Mouse (Mus musculus) midbrain, embryonic 15.5 days (tissue): ENCODE measurements around the gene Hilpda. TPM values are rescaled to one million over a fixed set of nuclear protein-coding genes. Genes with fewer than 3 reads are reported as not detected.

Experiments used
- ATAC-seq: fragments of 200-750 bp; cut with Nextera tagmentation; replicated peaks from 2 replicates; pipeline ENCODE4 v1.8.0; 2017; ENCODE audit warnings: moderate TSS enrichment
- H3K27ac ChIP-seq: fragments of 300-500 bp; sonication (generic); 2 replicates; pipeline ENCODE4 v1.5.1; 2015; ENCODE audit warnings: mild to moderate bottlenecking, inconsistent platforms
- H3K27me3 ChIP-seq: fragments of 300-500 bp; sonication (generic); replicated peaks from 2 replicates; pipeline ENCODE4 v1.6.1; 2015; ENCODE audit warnings: inconsistent platforms
- H3K36me3 ChIP-seq: fragments of 300-500 bp; sonication (generic); replicated peaks from 2 replicates; pipeline ENCODE4 v1.6.1; 2015; ENCODE audit warnings: inconsistent platforms
- H3K4me1 ChIP-seq: fragments of 300-500 bp; sonication (generic); 2 replicates; pipeline ENCODE4 v1.6.1; 2015; ENCODE audit warnings: inconsistent platforms
- H3K4me2 ChIP-seq: fragments of 300-500 bp; sonication (generic); 2 replicates; pipeline ENCODE4 v1.6.1; 2015; ENCODE audit warnings: inconsistent platforms, mild to moderate bottlenecking, moderate library complexity
- H3K4me3 ChIP-seq: fragments of 300-500 bp; sonication (generic); 2 replicates; pipeline ENCODE4 v1.5.1; 2015; ENCODE audit warnings: mild to moderate bottlenecking, inconsistent platforms
- H3K9ac ChIP-seq: fragments of 300-500 bp; sonication (generic); 2 replicates; pipeline ENCODE4 v1.6.1; 2015; ENCODE audit warnings: mild to moderate bottlenecking, inconsistent platforms
- H3K9me3 ChIP-seq: fragments of 300-500 bp; sonication (generic); 2 replicates; pipeline ENCODE4 v1.6.1; 2016; ENCODE audit warnings: inconsistent platforms
- WGBS: fragments of 180-500 bp; shearing (Covaris S2); methylation state at CpG from one replicate; pipeline ENCODE4 v1.1.7; 2015; ENCODE audit warnings: mixed read lengths; 5-methylcytosine and 5-hydroxymethylcytosine counted together
- polyA plus RNA-seq: library from polyadenylated mRNA; unstranded; fragments of >200 nt; fragmentation: Nextera tagmentation; extraction: Ambion mirVana; gene quantifications from 2 replicates; pipeline ENCODE4 v1.2.1, GENCODE M21; 2015

Gene Hilpda
- polyA plus RNA-seq, 1 experiment from 2014 or later: 35.8 TPM

GRCm38 (mm10) chr6:29280671-29281070, 8.4 kb downstream of the Hilpda start:
- H3K9me3 ChIP-seq: no peaks in the 10 kb centered on the region
- no peaks in the 10 kb centered on the region for H3K27me3 ChIP-seq
- H3K4me2 ChIP-seq: no peak overlapping the region
- peaks cover 5% of the 10 kb centered on the region; the same call in 1 of the 2 replicates for H3K4me1 ChIP-seq
- no peak overlapping the region for H3K4me3 ChIP-seq
- 33% methylated on average over 7 of the region's 7 CpGs for WGBS
- H3K27ac ChIP-seq: no peak overlapping the region
- no peak for ATAC-seq
- H3K9ac ChIP-seq: no peak overlapping the region
- no peaks in the 10 kb centered on the region for H3K36me3 ChIP-seq

GRCm38 (mm10) chr6:29286870-29287269, 14.6 kb downstream of the Hilpda start:
- Histone ChIP-seq H3K4me1 (0 out of 2 replicates have a peak, but pooled peaks cover 3% of the 10 kb centered on the region), H3K27me3 (no peaks in the 10 kb centered on the region), H3K36me3 (no peaks in the 10 kb centered on the region), H3K4me3 (no peak overlapping the region), H3K4me2 (no peak overlapping the region), H3K9me3 (no peaks in the 10 kb centered on the region), H3K9ac (no peak overlapping the region), H3K27ac (no peak overlapping the region)
- no peak for ATAC-seq
- 76% methylated on average over 7 of the region's 7 CpGs for WGBS

GRCm38 (mm10) chr6:29287481-29287880, 15.2 kb downstream of the Hilpda start:
- H3K9ac ChIP-seq: no peak overlapping the region
- ATAC-seq: no peak
- no peak overlapping the region for H3K4me3 ChIP-seq
- H3K4me1 ChIP-seq: 0 out of 2 replicates have a peak, but pooled peaks cover 3% of the 10 kb centered on the region
- H3K36me3 ChIP-seq: no peaks in the 10 kb centered on the region
- no peak overlapping the region for H3K4me2 ChIP-seq
- H3K27ac ChIP-seq: no peak overlapping the region
- WGBS: 19% methylated on average over 6 of the region's 6 CpGs
- no peaks in the 10 kb centered on the region for H3K27me3 ChIP-seq
- H3K9me3 ChIP-seq: no peaks in the 10 kb centered on the region

GRCm38 (mm10) chr6:29287944-29288343, 15.7 kb downstream of the Hilpda start:
- H3K27ac ChIP-seq: no peak overlapping the region
- H3K9ac ChIP-seq: no peak overlapping the region
- no peaks in the 10 kb centered on the region for H3K9me3 ChIP-seq
- no peaks in the 10 kb centered on the region for H3K36me3 ChIP-seq
- no peak overlapping the region for H3K4me2 ChIP-seq
- no peak for ATAC-seq
- WGBS: 34% methylated on average over 5 of the region's 5 CpGs
- no peaks in the 10 kb centered on the region for H3K27me3 ChIP-seq
- H3K4me3 ChIP-seq: no peak overlapping the region
- 0 out of 2 replicates have a peak, but pooled peaks cover 3% of the 10 kb centered on the region for H3K4me1 ChIP-seq

- Histone ChIP-seq H3K9ac (no peak overlapping the region), H3K9me3 (no peaks in the 10 kb centered on the region), H3K36me3 (no peaks in the 10 kb centered on the region), H3K4me1 (0 out of 2 replicates have a peak, but pooled peaks cover 3% of the 10 kb centered on the region), H3K27me3 (no peaks in the 10 kb centered on the region), H3K27ac (no peak overlapping the region), H3K4me2 (no peak overlapping the region), H3K4me3 (no peak overlapping the region)
- 62% methylated on average over 6 of the region's 6 CpGs for WGBS
- no peak for ATAC-seq
Measured at GRCm38 (mm10) chr6:29288651-29289050, 16.4 kb downstream of the Hilpda start.

GRCm38 (mm10) chr6:29299112-29299511, 26.8 kb downstream of the Hilpda start:
- WGBS: 79% methylated on average over 2 of the region's 2 CpGs

GRCm38 (mm10) chr6:29303251-29303650, 31.0 kb downstream of the Hilpda start:
- ATAC-seq: no peak
- no peaks in the 10 kb centered on the region for H3K9me3 ChIP-seq

More at GRCm38 (mm10) chr6:29299112-29299511, 26.8 kb downstream of the Hilpda start:
- Histone ChIP-seq H3K4me2 (no peak overlapping the region), H3K4me3 (no peak overlapping the region), H3K27ac (no peak overlapping the region), H3K9ac (no peak overlapping the region), H3K4me1 (no peaks in the 10 kb centered on the region), H3K36me3 (no peaks in the 10 kb centered on the region), H3K27me3 (no peaks in the 10 kb centered on the region), H3K9me3 (no peaks in the 10 kb centered on the region)
- no peak for ATAC-seq

GRCm38 (mm10) chr6:29303726-29304125, 31.4 kb downstream of the Hilpda start:
- H3K36me3 ChIP-seq: no peaks in the 10 kb centered on the region
- no peak for ATAC-seq
- no peak overlapping the region for H3K9ac ChIP-seq
- H3K4me3 ChIP-seq: no peak overlapping the region
- H3K4me2 ChIP-seq: no peak overlapping the region
- H3K9me3 ChIP-seq: no peaks in the 10 kb centered on the region
- 51% methylated on average over 5 of the region's 5 CpGs for WGBS
- H3K4me1 ChIP-seq: no peaks in the 10 kb centered on the region
- H3K27ac ChIP-seq: no peak overlapping the region
- H3K27me3 ChIP-seq: no peaks in the 10 kb centered on the region

More at GRCm38 (mm10) chr6:29303251-29303650, 31.0 kb downstream of the Hilpda start:
- no peak overlapping the region for H3K4me2 ChIP-seq
- H3K27ac ChIP-seq: no peak overlapping the region
- no peak overlapping the region for H3K4me3 ChIP-seq
- H3K4me1 ChIP-seq: no peaks in the 10 kb centered on the region
- H3K27me3 ChIP-seq: no peaks in the 10 kb centered on the region
- no peaks in the 10 kb centered on the region for H3K36me3 ChIP-seq
- H3K9ac ChIP-seq: no peak overlapping the region

- Histone ChIP-seq H3K4me2 (no peak overlapping the region), H3K27ac (no peak overlapping the region), H3K9me3 (no peaks in the 10 kb centered on the region), H3K27me3 (no peaks in the 10 kb centered on the region), H3K9ac (no peak overlapping the region), H3K4me3 (no peak overlapping the region), H3K4me1 (no peaks in the 10 kb centered on the region), H3K36me3 (no peaks in the 10 kb centered on the region)
- ATAC-seq: no peak
- WGBS: 90% methylated on average over 4 of the region's 4 CpGs
Measured at GRCm38 (mm10) chr6:29305462-29305861, 33.2 kb downstream of the Hilpda start.

GRCm38 (mm10) chr6:29308846-29309605, 36.7 kb downstream of the Hilpda start:
- Histone ChIP-seq H3K27ac (no peak overlapping the region), H3K9ac (no peak overlapping the region), H3K27me3 (no peaks in the 10 kb centered on the region), H3K4me3 (no peak overlapping the region), H3K36me3 (no peaks in the 10 kb centered on the region), H3K4me1 (no peaks in the 10 kb centered on the region), H3K4me2 (no peak overlapping the region), H3K9me3 (no peaks in the 10 kb centered on the region)
- WGBS: 88% methylated on average over 16 of the region's 16 CpGs
- no peak for ATAC-seq

- WGBS: 69% methylated on average over 14 of the region's 14 CpGs
Measured at GRCm38 (mm10) chr6:29313690-29314202, 41.5 kb downstream of the Hilpda start.

GRCm38 (mm10) chr6:29317286-29317685, 45.0 kb downstream of the Hilpda start:
- H3K27ac ChIP-seq: no peak overlapping the region
- 74% methylated on average over 2 of the region's 2 CpGs for WGBS
- no peaks in the 10 kb centered on the region for H3K27me3 ChIP-seq
- ATAC-seq: no peak
- H3K36me3 ChIP-seq: no peaks in the 10 kb centered on the region
- H3K9me3 ChIP-seq: no peaks in the 10 kb centered on the region
- H3K4me2 ChIP-seq: no peak overlapping the region
- H3K4me3 ChIP-seq: no peak overlapping the region
- H3K4me1 ChIP-seq: no peaks in the 10 kb centered on the region
- H3K9ac ChIP-seq: no peak overlapping the region

More at GRCm38 (mm10) chr6:29313690-29314202, 41.5 kb downstream of the Hilpda start:
- H3K27ac ChIP-seq: no peak overlapping the region
- H3K27me3 ChIP-seq: no peaks in the 10 kb centered on the region
- no peaks in the 10 kb centered on the region for H3K4me1 ChIP-seq
- no peaks in the 10 kb centered on the region for H3K9me3 ChIP-seq
- H3K4me2 ChIP-seq: no peak overlapping the region
- H3K36me3 ChIP-seq: no peaks in the 10 kb centered on the region
- H3K9ac ChIP-seq: no peak overlapping the region
- no peak for ATAC-seq
- no peak overlapping the region for H3K4me3 ChIP-seq

GRCm38 (mm10) chr6:29317941-29318340, 45.7 kb downstream of the Hilpda start:
- H3K4me2 ChIP-seq: no peak overlapping the region
- H3K27ac ChIP-seq: no peak overlapping the region
- no peak for ATAC-seq
- H3K9ac ChIP-seq: no peak overlapping the region
- no peaks in the 10 kb centered on the region for H3K9me3 ChIP-seq
- H3K4me3 ChIP-seq: no peak overlapping the region
- 62% methylated on average over 3 of the region's 3 CpGs for WGBS
- H3K36me3 ChIP-seq: no peaks in the 10 kb centered on the region
- no peaks in the 10 kb centered on the region for H3K27me3 ChIP-seq
- no peaks in the 10 kb centered on the region for H3K4me1 ChIP-seq
